Mouse (Mus musculus) hindbrain, postnatal 0 days (tissue): ENCODE measurements around the gene Tnrc6a. TPM values are rescaled to one million over a fixed set of nuclear protein-coding genes. Genes with fewer than 3 reads are reported as not detected.

Source experiments
- ATAC-seq: fragments of 200-750 bp; cut with Nextera tagmentation; 2 replicates; pipeline ENCODE4 v1.8.0; 2017; ENCODE audit warnings: mild to moderate bottlenecking, moderate TSS enrichment, moderate library complexity
- DNase-seq: peaks from one replicate; pipeline ENCODE4 v3.0.0-alpha.2; 2015; ENCODE audit warnings: low spot score
- H3K27ac ChIP-seq: fragments of 300-500 bp; sonication (generic); 2 replicates; pipeline ENCODE4 v1.5.1; 2014; ENCODE audit warnings: mild to moderate bottlenecking
- H3K27me3 ChIP-seq: fragments of 300-500 bp; sonication (generic); 2 replicates; pipeline ENCODE4 v1.6.1; 2014; ENCODE audit warnings: low read length, mixed read lengths; ENCODE audit not compliant: insufficient read depth
- H3K36me3 ChIP-seq: fragments of 300-500 bp; sonication (generic); 2 replicates; pipeline ENCODE4 v1.6.1; 2014; ENCODE audit warnings: low read length, mixed read lengths; ENCODE audit not compliant: insufficient read depth
- H3K4me1 ChIP-seq: fragments of 300-500 bp; sonication (generic); 2 replicates; pipeline ENCODE4 v1.6.1; 2014; ENCODE audit warnings: antibody characterized with exemption, low read length, mixed read lengths; ENCODE audit not compliant: insufficient read depth
- H3K4me2 ChIP-seq: fragments of 300-500 bp; sonication (generic); 2 replicates; pipeline ENCODE4 v1.6.1; 2014; ENCODE audit warnings: low read depth, mild to moderate bottlenecking, low read length, moderate library complexity, mixed read lengths
- H3K4me3 ChIP-seq: fragments of 300-500 bp; sonication (generic); 2 replicates; pipeline ENCODE4 v1.5.1; 2014; ENCODE audit warnings: low read length
- H3K9ac ChIP-seq: fragments of 300-500 bp; sonication (generic); replicated peaks from 2 replicates; pipeline ENCODE4 v1.6.1; 2014; ENCODE audit warnings: mild to moderate bottlenecking, low read length, moderate library complexity, mixed read lengths
- H3K9me3 ChIP-seq: fragments of 300-500 bp; sonication (generic); 2 replicates; pipeline ENCODE4 v1.6.1; 2016; ENCODE audit warnings: low read length, mixed read lengths
- CTCF ChIP-seq: IDR thresholded peaks from 2 replicates; pipeline ENCODE4 v1.5.1; 2016; ENCODE audit warnings: antibody characterized with exemption, control low read depth, low read depth
- WGBS: fragments of 180-500 bp; shearing (Covaris S2); extraction: QIAGEN DNeasy Blood & Tissue Kit; methylation state at CpG from one replicate; pipeline ENCODE4 v1.1.7; 2014; 5-methylcytosine and 5-hydroxymethylcytosine counted together
- polyA plus RNA-seq: library from polyadenylated mRNA; unstranded; fragments of >200 nt; fragmentation: Nextera tagmentation; extraction: Ambion mirVana; gene quantifications from 2 replicates; pipeline ENCODE4 v1.2.1, GENCODE M21; 2015
- total RNA-seq: library from RNA; depleted of rRNA; stranded (reverse); fragments of >200 nt; gene quantifications from 2 replicates; pipeline ENCODE4 v1.2.3, GENCODE M21; 2014

Tnrc6a gene
- total and polyA plus RNA-seq, 2 experiments from 2014 or later, result 48.5 to 62.1 TPM

GRCm38 (mm10) chr7:123196432-123196831 lies 72.7 kb downstream of the Tnrc6a start:
- no peak for ATAC-seq
- WGBS, result 90% methylated on average over 5 of the region's 5 CpGs
- Histone ChIP-seq H3K27me3 (no peaks in the 10 kb centered on the region), H3K27ac (no peak overlapping the region), H3K4me3 (no peak overlapping the region), H3K4me2 (no peak overlapping the region), H3K36me3 (peaks cover 31% of the 10 kb centered on the region), H3K9ac (no peak overlapping the region), H3K4me1 (no peaks in the 10 kb centered on the region), H3K9me3 (no peaks in the 10 kb centered on the region)
- no peak for DNase-seq
- no peak for TF ChIP-seq CTCF

- H3K4me1 ChIP-seq, result no peaks in the 10 kb centered on the region
- H3K9ac ChIP-seq, result no peak overlapping the region
- no peaks in the 10 kb centered on the region for H3K9me3 ChIP-seq
- H3K4me3 ChIP-seq, result no peak overlapping the region
- H3K4me2 ChIP-seq, result no peak overlapping the region
- peaks cover 11% of the 10 kb centered on the region for H3K36me3 ChIP-seq
- no peak overlapping the region for H3K27ac ChIP-seq
- ATAC-seq (no peak), DNase-seq (no peak)
- TF ChIP-seq CTCF, result no peak
- WGBS, result 80% methylated on average over 10 of the region's 10 CpGs
- no peaks in the 10 kb centered on the region for H3K27me3 ChIP-seq
Observed at GRCm38 (mm10) chr7:123198695-123199094, 75.0 kb downstream of the Tnrc6a start.

- no peak for DNase-seq
- Histone ChIP-seq H3K9me3 (no peaks in the 10 kb centered on the region), H3K4me3 (no peak overlapping the region), H3K4me2 (no peak overlapping the region), H3K36me3 (peaks cover 11% of the 10 kb centered on the region), H3K9ac (no peak overlapping the region), H3K27ac (no peak overlapping the region), H3K27me3 (no peaks in the 10 kb centered on the region), H3K4me1 (no peaks in the 10 kb centered on the region)
- no peak for TF ChIP-seq CTCF
- WGBS, result 80% methylated on average over 3 of the region's 3 CpGs
- ATAC-seq, result no peak
Observed at GRCm38 (mm10) chr7:123199151-123199550, 75.5 kb downstream of the Tnrc6a start.

- no peak for TF ChIP-seq CTCF
- Histone ChIP-seq H3K4me3 (no peak overlapping the region), H3K36me3 (peaks cover 7% of the 10 kb centered on the region), H3K9ac (no peak overlapping the region), H3K27me3 (no peaks in the 10 kb centered on the region), H3K27ac (no peak overlapping the region), H3K4me1 (no peaks in the 10 kb centered on the region), H3K9me3 (no peaks in the 10 kb centered on the region), H3K4me2 (no peak overlapping the region)
- DNase-seq (no peak), ATAC-seq (no peak)
- 93% methylated on average over 15 of the region's 15 CpGs for WGBS
Observed at GRCm38 (mm10) chr7:123199656-123200206, 76.0 kb downstream of the Tnrc6a start.

GRCm38 (mm10) chr7:123200722-123201121 lies 77.0 kb downstream of the Tnrc6a start:
- Histone ChIP-seq H3K9ac (no peak overlapping the region), H3K36me3 (no peaks in the 10 kb centered on the region), H3K27ac (no peak overlapping the region), H3K4me2 (no peak overlapping the region), H3K27me3 (no peaks in the 10 kb centered on the region), H3K4me1 (no peaks in the 10 kb centered on the region), H3K4me3 (no peak overlapping the region), H3K9me3 (no peaks in the 10 kb centered on the region)
- ATAC-seq (no peak), DNase-seq (no peak)
- TF ChIP-seq CTCF, result no peak
- 86% methylated on average over 9 of the region's 9 CpGs for WGBS

GRCm38 (mm10) chr7:123205261-123205660 lies 81.6 kb downstream of the Tnrc6a start:
- no peak overlapping the region for H3K27ac ChIP-seq
- H3K9ac ChIP-seq, result no peak overlapping the region
- no peak overlapping the region for H3K4me2 ChIP-seq
- peak; percentile 76 for TF ChIP-seq CTCF
- peak; percentile 81 for DNase-seq
- 0 out of 2 replicates have a peak, but pooled peaks have one; percentile 29 for ATAC-seq
- no peaks in the 10 kb centered on the region for H3K27me3 ChIP-seq
- 36% methylated on average over 14 of the region's 14 CpGs for WGBS
- H3K36me3 ChIP-seq, result no peaks in the 10 kb centered on the region
- no peak overlapping the region for H3K4me3 ChIP-seq
- H3K4me1 ChIP-seq, result no peaks in the 10 kb centered on the region
- H3K9me3 ChIP-seq, result no peaks in the 10 kb centered on the region

GRCm38 (mm10) chr7:123207561-123207960 lies 83.9 kb downstream of the Tnrc6a start:
- ATAC-seq (no peak), DNase-seq (no peak)
- no peak for TF ChIP-seq CTCF
- H3K9me3 ChIP-seq, result no peaks in the 10 kb centered on the region
- no peak overlapping the region for H3K4me2 ChIP-seq
- 80% methylated on average over 6 of the region's 6 CpGs for WGBS
- no peak overlapping the region for H3K27ac ChIP-seq
- H3K4me1 ChIP-seq, result no peaks in the 10 kb centered on the region
- H3K36me3 ChIP-seq, result no peaks in the 10 kb centered on the region
- H3K9ac ChIP-seq, result no peak overlapping the region
- H3K27me3 ChIP-seq, result no peaks in the 10 kb centered on the region
- no peak overlapping the region for H3K4me3 ChIP-seq
